Mouse (Mus musculus) adrenal gland, postnatal 14 days (tissue): ENCODE measurements around the gene Gm29094. TPM values are rescaled to one million over a fixed set of nuclear protein-coding genes. Genes with fewer than 3 reads are reported as not detected.

ENCODE experiments used
- DNase-seq: peaks from one replicate; pipeline ENCODE4 v3.0.0; 2021; ENCODE audit warnings: mixed read lengths
- total RNA-seq: library from RNA; stranded (reverse); gene quantifications from 2 replicates; pipeline ENCODE4 v1.2.3, GENCODE M21; 2021

The Gm29094 gene
- total RNA-seq, 1 experiment from 2014 or later = not detected

- DNase-seq = no peak
Measured at GRCm38 (mm10) chr9:89253400-89253799, 54.2 kb downstream of the Gm29094 start.

DNA sequence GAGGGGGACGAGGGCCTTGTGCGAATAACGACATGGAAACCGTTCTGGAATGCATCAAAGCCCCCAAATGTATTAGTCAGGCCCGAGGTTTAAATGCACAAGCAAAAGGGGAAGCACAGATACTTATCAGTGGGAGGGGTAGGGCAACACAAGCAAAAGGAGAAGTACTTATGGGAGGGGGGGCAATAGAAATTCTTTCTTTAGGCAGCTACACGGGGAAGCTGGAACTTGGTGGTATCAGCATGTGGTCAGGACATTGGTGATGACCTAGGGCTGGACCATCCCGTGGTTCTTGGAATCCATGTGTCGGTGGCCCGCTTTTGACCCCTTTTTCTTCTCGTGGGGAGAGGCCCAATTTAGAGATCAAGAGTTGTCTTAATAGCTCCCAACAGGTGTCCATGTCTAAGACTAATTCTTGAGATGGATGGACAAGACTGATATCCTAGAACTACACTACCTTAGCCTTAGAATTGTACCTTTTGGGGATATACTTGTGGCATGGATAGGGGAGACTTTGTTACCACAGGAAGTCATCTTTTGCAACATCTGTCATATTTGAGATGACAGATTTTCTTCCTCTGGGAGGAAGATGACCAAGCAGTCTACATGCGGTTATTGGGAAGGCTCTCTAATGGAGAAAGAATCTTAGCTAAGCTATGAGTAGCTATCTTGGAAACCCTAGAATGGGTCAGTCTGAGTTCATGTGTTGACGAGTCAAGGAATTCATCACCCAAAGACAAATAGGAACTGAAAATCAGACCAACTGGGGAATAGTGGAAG lies 57.6 kb downstream of the Gm29094 start:
- no peak for DNase-seq

GRCm38 (mm10) chr9:89263968-89264367 lies 64.8 kb downstream of the Gm29094 start:
- DNase-seq = no peak

GRCm38 (mm10) chr9:89264571-89264970 lies 65.4 kb downstream of the Gm29094 start:
- DNase-seq = no peak

Other genes with a start within 250 kb of the Gm29094 start
- gene Bcl2a1a, start 242.5 kb upstream of the Gm29094 start, total RNA-seq = 0.70 and 2.1 TPM in 2 replicates
- gene Trim43b, start 106.5 kb upstream of the Gm29094 start, total RNA-seq = 0.67 and 0.79 TPM in 2 replicates
- 0.56 and 5.0 TPM in 2 replicates for gene Bcl2a1b, start 170 bp upstream of the Gm29094 start, total RNA-seq
- 36.1 and 39.8 TPM in 2 replicates for gene Mthfs, start 11.3 kb downstream of the Gm29094 start, total RNA-seq